Mouse (Mus musculus) splenic B cell, adult 2 months (primary cell): ENCODE measurements around the gene Lag3.
"Not testable (repeated sequence)": the region's sequence is repeated elsewhere in the genome, so short reads cannot be mapped to it uniquely, and the experiment has no call there.

Experiments used
- DNase-seq: peaks from one replicate; pipeline ENCODE4 v3.0.0-alpha.2; 2011; ENCODE audit warnings: low read depth, low spot score
- H3K27me3 ChIP-seq: 2 replicates; pipeline ENCODE4 v1.6.1; 2012; ENCODE audit warnings: mild to moderate bottlenecking, low read length, moderate library complexity, mixed read lengths; ENCODE audit not compliant: control insufficient read depth, poor library complexity, insufficient read depth, severe bottlenecking
- H3K36me3 ChIP-seq: 2 replicates; pipeline ENCODE4 v1.6.1; 2012; ENCODE audit warnings: mild to moderate bottlenecking, low read length, moderate library complexity, mixed read lengths; ENCODE audit not compliant: control insufficient read depth, poor library complexity, insufficient read depth, severe bottlenecking

Lag3 gene

DNA sequence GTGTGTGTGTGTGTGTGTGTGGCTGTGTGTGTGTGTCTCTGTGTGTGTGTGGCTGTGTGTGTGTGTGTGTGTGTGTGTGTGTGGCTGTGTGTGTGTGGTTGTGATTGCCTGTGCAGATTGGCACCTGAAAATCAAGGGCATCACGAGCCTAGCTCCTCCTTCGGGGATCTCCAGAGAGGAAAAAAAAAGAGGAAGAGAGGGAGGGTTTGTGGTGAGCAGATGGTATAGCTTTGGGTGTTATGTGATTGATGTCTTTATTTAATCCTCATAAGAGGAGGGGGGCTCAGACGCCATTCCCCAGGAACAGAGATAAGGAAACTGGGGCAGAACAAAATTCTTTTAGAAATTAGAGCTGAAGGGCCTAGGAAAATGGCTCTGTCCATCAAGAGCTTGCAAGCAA, 13.1 kb downstream of the Lag3 start:
- H3K36me3 ChIP-seq = no peaks in the 10 kb centered on the region
- no peaks in the 10 kb centered on the region for H3K27me3 ChIP-seq
- peak; percentile 66 for DNase-seq

GRCm38 (mm10) chr6:124894113-124894512, 17.4 kb downstream of the Lag3 start:
- H3K36me3 ChIP-seq, H3K27me3 ChIP-seq, DNase-seq: not testable (repeated sequence)

- no peaks in the 10 kb centered on the region for H3K36me3 ChIP-seq
- H3K27me3 ChIP-seq = no peaks in the 10 kb centered on the region
- no peak for DNase-seq
These were observed 20.5 kb downstream of the Lag3 start for GRCm38 (mm10) chr6:124890997-124891396.

- DNase-seq = no peak
- H3K27me3 ChIP-seq = no peaks in the 10 kb centered on the region
- H3K36me3 ChIP-seq = no peaks in the 10 kb centered on the region
These were observed 22.9 kb downstream of the Lag3 start for GRCm38 (mm10) chr6:124888555-124889125.

- H3K27me3 ChIP-seq = no peaks in the 10 kb centered on the region
- DNase-seq = no peak
- H3K36me3 ChIP-seq = no peaks in the 10 kb centered on the region
These were observed 23.5 kb downstream of the Lag3 start, which contains the start of gene Cd4 for GRCm38 (mm10) chr6:124887986-124888385. Cd4 (minus strand) TSS chr6:124888221.

DNA sequence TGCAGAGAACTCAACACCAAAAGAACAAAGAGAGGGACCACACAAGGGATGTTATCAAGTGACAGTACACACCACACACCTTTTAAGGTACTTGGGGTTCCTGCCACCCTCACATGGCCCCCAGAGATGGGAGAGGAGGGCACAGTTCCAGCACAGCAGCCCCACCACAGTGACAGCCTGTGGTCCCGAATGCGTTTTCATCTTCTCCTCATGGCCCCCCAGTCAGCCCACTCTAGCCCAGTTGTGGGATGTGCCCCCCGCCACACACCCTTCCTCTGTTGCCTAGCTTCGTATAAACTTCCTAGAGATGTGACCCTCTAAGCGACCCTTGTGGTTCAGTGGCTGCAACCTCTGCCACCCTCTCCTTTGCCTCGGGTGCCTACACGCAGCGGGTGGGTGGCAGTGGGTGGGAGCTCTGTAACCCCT, 25.5 kb downstream of the Lag3 start:
- no peaks in the 10 kb centered on the region for H3K27me3 ChIP-seq
- H3K36me3 ChIP-seq = no peaks in the 10 kb centered on the region
- DNase-seq = no peak

GRCm38 (mm10) chr6:124884714-124885500, 26.6 kb downstream of the Lag3 start:
- DNase-seq = no peak
- Histone ChIP-seq H3K27me3 (no peaks in the 10 kb centered on the region), H3K36me3 (no peaks in the 10 kb centered on the region)

- H3K27me3 ChIP-seq = no peaks in the 10 kb centered on the region
- DNase-seq = no peak
- no peaks in the 10 kb centered on the region for H3K36me3 ChIP-seq
These were observed 28.2 kb downstream of the Lag3 start for GRCm38 (mm10) chr6:124883351-124883750.

- H3K36me3 ChIP-seq = no peaks in the 10 kb centered on the region
- DNase-seq = no peak
- no peaks in the 10 kb centered on the region for H3K27me3 ChIP-seq
These were observed 29.7 kb downstream of the Lag3 start for GRCm38 (mm10) chr6:124881821-124882220.

GRCm38 (mm10) chr6:124879390-124879789, 32.1 kb downstream of the Lag3 start:
- Histone ChIP-seq H3K36me3 (no peaks in the 10 kb centered on the region), H3K27me3 (no peaks in the 10 kb centered on the region)
- DNase-seq = no peak

- H3K27me3 ChIP-seq = no peaks in the 10 kb centered on the region
- no peaks in the 10 kb centered on the region for H3K36me3 ChIP-seq
- no peak for DNase-seq
These were observed 37.2 kb downstream of the Lag3 start for GRCm38 (mm10) chr6:124874348-124874747.

- peaks cover 2% of the 10 kb centered on the region; the same call in 1 of the 2 replicates for H3K27me3 ChIP-seq
- no peak for DNase-seq
- H3K36me3 ChIP-seq = no peaks in the 10 kb centered on the region
These were observed 44.9 kb downstream of the Lag3 start for GRCm38 (mm10) chr6:124866560-124866959.

DNA sequence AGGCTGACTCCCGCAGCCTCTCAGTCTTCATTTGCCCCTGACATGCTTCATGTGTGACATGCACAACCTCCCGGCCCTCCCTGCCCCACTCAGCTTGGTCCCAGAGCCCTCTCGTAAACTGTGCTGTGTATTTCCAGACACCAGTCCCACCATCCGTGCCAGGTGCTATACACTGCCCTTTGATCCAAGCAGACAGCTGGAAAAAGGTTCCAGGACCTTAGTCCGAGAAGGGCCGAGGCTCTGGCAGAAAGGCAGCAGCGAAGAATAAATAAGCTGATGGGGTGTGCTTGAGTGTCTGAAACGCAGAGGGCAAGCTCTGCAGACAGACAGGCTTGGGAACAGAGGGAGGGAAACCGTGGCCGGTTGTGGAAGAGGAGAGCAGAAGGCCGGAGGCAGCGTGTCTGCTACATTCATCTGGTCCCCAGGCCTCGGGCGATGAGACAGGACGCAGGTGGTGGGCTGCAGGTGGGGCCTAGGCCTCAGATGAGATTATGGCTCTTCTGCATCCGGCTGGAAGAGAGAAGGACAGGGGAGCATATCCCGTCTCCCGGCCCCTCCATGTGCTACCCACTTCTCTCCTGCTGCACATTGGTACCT, 45.6 kb downstream of the Lag3 start:
- no peak for DNase-seq
- Histone ChIP-seq H3K36me3 (no peaks in the 10 kb centered on the region), H3K27me3 (peaks cover 2% of the 10 kb centered on the region; the same call in 1 of the 2 replicates)

- H3K27me3 ChIP-seq = peaks cover 2% of the 10 kb centered on the region; the same call in 1 of the 2 replicates
- DNase-seq = peak; percentile 30
These were observed 47.7 kb downstream of the Lag3 start, which contains the start of gene Gpr162 for GRCm38 (mm10) chr6:124863658-124864298. Gpr162 (minus strand) TSS chr6:124863983.

More at GRCm38 (mm10) chr6:124863658-124864298, 47.7 kb downstream of the Lag3 start, which contains the start of gene Gpr162:
- H3K36me3 ChIP-seq = no peaks in the 10 kb centered on the region
